Mouse (Mus musculus) left cerebral cortex, postnatal 4 days (tissue): ENCODE results near the gene Mtrex. TPM values are rescaled to one million over a fixed set of nuclear protein-coding genes. Genes with fewer than 3 reads are reported as not detected.

Experiments
- DNase-seq: peaks from one replicate; pipeline ENCODE4 v3.0.0-alpha.2; 2022
- intact Hi-C: fragments of 180-260 bp; cut with DNase I; formaldehyde crosslinking; loops from one replicate; pipeline ENCODE4 v1.15.1; 2025
- total RNA-seq, 2 experiments: library from RNA; stranded (reverse); gene quantifications; 2 replicates each; pipeline ENCODE4 v1.2.3; 2021

Gene Mtrex
- total RNA-seq, 2 experiments from 2014 or later = 44.1 to 47.5 TPM

GRCm38 (mm10) chr13:112870039-112870690 is 57.0 kb downstream of the Mtrex start:
- intact Hi-C loops = no loop called here

GRCm38 (mm10) chr13:112867381-112867780 is 59.8 kb downstream of the Mtrex start:
- no peak for DNase-seq
- intact Hi-C loops = loop anchor here (10.0 kb wide), 1 partner anchor 193 kb away; no protein-coding TSS in a partner anchor

More at GRCm38 (mm10) chr13:112870039-112870690, 57.0 kb downstream of the Mtrex start:
- DNase-seq = no peak

- no peak for DNase-seq
- intact Hi-C loops = loop anchor here (10.0 kb wide), 1 partner anchor 192 kb away; no protein-coding TSS in a partner anchor
Measured at GRCm38 (mm10) chr13:112866782-112867181, 60.4 kb downstream of the Mtrex start.

GRCm38 (mm10) chr13:112862978-112863677 is 64.1 kb downstream of the Mtrex start:
- DNase-seq = no peak
- intact Hi-C loops = loop anchor here (10.0 kb wide), 1 partner anchor 188 kb away; no protein-coding TSS in a partner anchor

- intact Hi-C loops = loop anchor here (10.0 kb wide), 1 partner anchor 188 kb away; no protein-coding TSS in a partner anchor
- DNase-seq = no peak
Measured at GRCm38 (mm10) chr13:112862342-112862741, 64.9 kb downstream of the Mtrex start.

- intact Hi-C loops = loop anchor here (10.0 kb wide), 1 partner anchor 187 kb away; no protein-coding TSS in a partner anchor
Measured at GRCm38 (mm10) chr13:112861825-112862306, 65.3 kb downstream of the Mtrex start.

GRCm38 (mm10) chr13:112860911-112861310 is 66.3 kb downstream of the Mtrex start:
- intact Hi-C loops = loop anchor here (10.0 kb wide), 1 partner anchor 186 kb away; no protein-coding TSS in a partner anchor
- no peak for DNase-seq

More at GRCm38 (mm10) chr13:112861825-112862306, 65.3 kb downstream of the Mtrex start:
- peak; percentile 19 for DNase-seq

GRCm38 (mm10) chr13:112860370-112860769 is 66.8 kb downstream of the Mtrex start:
- intact Hi-C loops = loop anchor here (10.0 kb wide), 1 partner anchor 186 kb away; no protein-coding TSS in a partner anchor
- no peak for DNase-seq

GRCm38 (mm10) chr13:112859574-112860134 is 67.5 kb downstream of the Mtrex start:
- DNase-seq = no peak
- intact Hi-C loops = loop anchor here (10.0 kb wide), 1 partner anchor 185 kb away; no protein-coding TSS in a partner anchor

GRCm38 (mm10) chr13:112857921-112858320 is 69.3 kb downstream of the Mtrex start:
- intact Hi-C loops = no loop called here
- DNase-seq = no peak

GRCm38 (mm10) chr13:112854402-112854801 is 72.8 kb downstream of the Mtrex start:
- intact Hi-C loops = no loop called here
- no peak for DNase-seq

- intact Hi-C loops = no loop called here
- DNase-seq = no peak
Measured at GRCm38 (mm10) chr13:112853710-112854316, 73.4 kb downstream of the Mtrex start.

GRCm38 (mm10) chr13:112845931-112846330 is 81.3 kb downstream of the Mtrex start:
- intact Hi-C loops = no loop called here
- DNase-seq = no peak

- intact Hi-C loops = no loop called here
- DNase-seq = no peak
Measured at GRCm38 (mm10) chr13:112840241-112841087, 86.7 kb downstream of the Mtrex start.

- no peak for DNase-seq
- intact Hi-C loops = no loop called here
Measured at GRCm38 (mm10) chr13:112838562-112839232, 88.5 kb downstream of the Mtrex start.

- intact Hi-C loops = no loop called here
- DNase-seq = no peak
Measured at GRCm38 (mm10) chr13:112837621-112838155, 89.5 kb downstream of the Mtrex start.

- intact Hi-C loops = no loop called here
- no peak for DNase-seq
Measured at GRCm38 (mm10) chr13:112836951-112837350, 90.2 kb downstream of the Mtrex start.

- intact Hi-C loops = no loop called here
- DNase-seq = peak; percentile 49
Measured at GRCm38 (mm10) chr13:112835113-112835512, 92.1 kb downstream of the Mtrex start.

- intact Hi-C loops = no loop called here
- DNase-seq = no peak
Measured at GRCm38 (mm10) chr13:112833895-112834263, 93.3 kb downstream of the Mtrex start.
